Mouse (Mus musculus): Measurements from ENCODE around the gene Onecut3. TPM values are rescaled to one million over a fixed set of nuclear protein-coding genes. Genes with fewer than 3 reads are reported as not detected.

Gene Onecut3
- polyA plus RNA-seq, 1 experiment, result not detected

GRCm38 (mm10) chr10:80526172-80526571, 31.5 kb downstream of the Onecut3 start:
- Histone ChIP-seq H3K27ac (replicated peaks; ENCODE audit: low read depth, low read length) (no peak overlapping the region), H3K4me1 (ENCODE audit: control insufficient read depth, insufficient read depth, insufficient read length, low read length) (no peaks in the 10 kb centered on the region), H3K4me3 (ENCODE audit: insufficient read depth, low read depth, low read length) (no peak overlapping the region)

DNA sequence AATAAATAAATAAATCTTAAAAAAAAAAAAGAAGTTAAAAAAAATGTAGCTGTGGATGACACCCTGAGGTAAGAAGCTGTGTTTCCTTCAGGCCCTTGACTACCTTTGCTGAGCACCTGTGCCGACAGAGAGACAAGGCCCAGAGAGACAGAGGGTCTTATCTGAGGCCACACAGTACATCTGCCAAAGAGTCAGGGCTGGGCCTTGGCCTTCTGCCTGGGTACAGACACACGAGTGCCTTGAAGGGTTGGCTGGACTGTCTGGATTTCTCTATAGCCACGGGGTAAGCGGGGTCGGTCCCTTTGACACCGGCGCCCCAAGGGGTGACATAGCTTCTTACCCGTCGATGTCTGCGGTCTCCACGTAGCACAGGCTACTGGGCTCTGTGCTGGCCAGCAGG, 38.1 kb downstream of the Onecut3 start:
- Histone ChIP-seq H3K27ac (replicated peaks; ENCODE audit: low read depth, low read length) (no peak overlapping the region), H3K4me3 (ENCODE audit: insufficient read depth, low read depth, low read length) (no peak overlapping the region), H3K4me1 (ENCODE audit: control insufficient read depth, insufficient read depth, insufficient read length, low read length) (no peaks in the 10 kb centered on the region)

- H3K27ac ChIP-seq (replicated peaks; ENCODE audit: low read depth, low read length), result no peak overlapping the region
- no peak overlapping the region for H3K4me3 ChIP-seq (ENCODE audit: insufficient read depth, low read depth, low read length)
- H3K4me1 ChIP-seq (ENCODE audit: control insufficient read depth, insufficient read depth, insufficient read length, low read length), result peaks cover 4% of the 10 kb centered on the region
These were observed 39.1 kb downstream of the Onecut3 start for GRCm38 (mm10) chr10:80533704-80534103.

GRCm38 (mm10) chr10:80535071-80535470, 40.4 kb downstream of the Onecut3 start:
- no peak overlapping the region for H3K27ac ChIP-seq (replicated peaks; ENCODE audit: low read depth, low read length)
- peaks cover 5% of the 10 kb centered on the region for H3K4me1 ChIP-seq (ENCODE audit: control insufficient read depth, insufficient read depth, insufficient read length, low read length)
- no peak overlapping the region for H3K4me3 ChIP-seq (ENCODE audit: insufficient read depth, low read depth, low read length)

DNA sequence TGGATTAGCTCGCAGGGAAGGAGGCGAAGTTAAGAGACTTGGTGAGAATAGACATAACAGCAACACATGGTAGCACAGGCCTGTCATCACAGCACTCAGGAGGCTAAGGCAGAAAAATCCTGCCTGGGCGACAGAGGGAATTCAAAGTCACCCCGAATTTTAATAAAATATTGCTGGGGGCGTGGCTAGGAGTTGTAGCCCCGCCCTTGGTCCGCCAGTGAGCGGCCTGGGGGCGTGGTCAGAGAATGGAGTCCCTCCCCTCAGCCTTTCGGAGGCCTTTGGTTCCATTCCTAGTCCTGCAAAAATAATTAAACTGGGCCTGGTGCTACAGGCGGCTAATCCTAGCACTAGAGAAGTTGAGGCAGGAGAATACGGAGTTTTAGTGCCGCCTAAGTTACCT, 41.1 kb downstream of the Onecut3 start:
- no peak overlapping the region for H3K27ac ChIP-seq (replicated peaks; ENCODE audit: low read depth, low read length)
- no peak overlapping the region for H3K4me3 ChIP-seq (ENCODE audit: insufficient read depth, low read depth, low read length)
- peaks cover 5% of the 10 kb centered on the region for H3K4me1 ChIP-seq (ENCODE audit: control insufficient read depth, insufficient read depth, insufficient read length, low read length)

- H3K4me1 ChIP-seq (ENCODE audit: control insufficient read depth, insufficient read depth, insufficient read length, low read length), result peaks cover 5% of the 10 kb centered on the region
- H3K4me3 ChIP-seq (ENCODE audit: insufficient read depth, low read depth, low read length), result no peak overlapping the region
- H3K27ac ChIP-seq (replicated peaks; ENCODE audit: low read depth, low read length), result no peak overlapping the region
These were observed 43.5 kb downstream of the Onecut3 start for GRCm38 (mm10) chr10:80538180-80538579.

- Histone ChIP-seq H3K4me3 (ENCODE audit: insufficient read depth, low read depth, low read length) (no peak within 1 kb of the TSS), H3K27ac (replicated peaks; ENCODE audit: low read depth, low read length) (no peak within 1 kb of the TSS), H3K4me1 (ENCODE audit: control insufficient read depth, insufficient read depth, insufficient read length, low read length) (peaks cover 5% of the 10 kb centered on the region)
These were observed 44.2 kb downstream of the Onecut3 start, which contains the start of gene Atp8b3 for GRCm38 (mm10) chr10:80538710-80539394. TSS of gene Atp8b3 (minus strand) at chr10:80539124.

DNA sequence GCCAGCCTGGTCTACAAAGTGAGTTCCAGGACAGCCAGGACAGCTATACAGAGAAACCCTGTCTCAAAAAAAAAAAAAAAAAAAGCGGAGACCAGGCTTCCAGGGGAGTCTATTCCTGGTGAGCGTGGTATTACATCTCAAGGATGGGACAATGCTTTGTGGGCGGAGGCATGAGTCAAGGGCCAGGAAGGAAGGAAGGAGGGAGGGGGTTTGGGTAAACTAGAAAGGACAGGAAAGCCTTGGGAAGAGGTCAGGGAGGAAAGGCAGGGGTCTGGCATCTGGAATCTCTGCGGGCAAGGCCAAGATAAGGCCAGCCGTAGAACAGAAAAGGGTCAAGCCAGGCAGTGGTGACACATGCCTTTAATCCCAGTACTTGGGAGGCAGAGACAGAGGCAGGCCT, 44.9 kb downstream of the Onecut3 start:
- no peak overlapping the region for H3K27ac ChIP-seq (replicated peaks; ENCODE audit: low read depth, low read length)
- no peak overlapping the region for H3K4me3 ChIP-seq (ENCODE audit: insufficient read depth, low read depth, low read length)

GRCm38 (mm10) chr10:80543873-80544272, 49.2 kb downstream of the Onecut3 start:
- Histone ChIP-seq H3K4me3 (ENCODE audit: insufficient read depth, low read depth, low read length) (no peak overlapping the region), H3K27ac (replicated peaks; ENCODE audit: low read depth, low read length) (no peak overlapping the region), H3K4me1 (ENCODE audit: control insufficient read depth, insufficient read depth, insufficient read length, low read length) (no peaks in the 10 kb centered on the region; the same call in 1 of the 2 replicates)

More for the DNA sequence above, 44.9 kb downstream of the Onecut3 start:
- peaks cover 5% of the 10 kb centered on the region for H3K4me1 ChIP-seq (ENCODE audit: control insufficient read depth, insufficient read depth, insufficient read length, low read length)

DNA sequence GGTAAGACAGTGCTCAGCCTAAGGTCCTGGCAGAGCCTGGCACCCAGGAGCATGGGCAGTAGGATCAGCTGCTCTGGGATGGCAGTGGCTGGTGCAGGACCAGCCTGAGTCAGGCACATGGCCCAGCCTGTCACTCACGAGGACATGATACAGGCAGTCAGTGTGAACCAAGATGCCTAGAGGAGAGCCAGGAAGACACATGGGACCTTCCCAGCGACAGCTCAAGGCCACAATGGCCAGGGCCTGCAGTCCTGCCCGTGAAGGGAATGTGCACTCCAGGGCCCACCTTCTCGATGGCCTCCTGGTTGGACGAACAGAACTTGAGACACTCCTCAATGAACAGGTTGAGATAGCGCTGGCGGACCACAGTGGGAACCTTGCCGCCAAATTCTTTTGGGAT, 51.0 kb downstream of the Onecut3 start:
- H3K4me1 ChIP-seq (ENCODE audit: control insufficient read depth, insufficient read depth, insufficient read length, low read length), result no peaks in the 10 kb centered on the region
- H3K4me3 ChIP-seq (ENCODE audit: insufficient read depth, low read depth, low read length), result no peak overlapping the region
- H3K27ac ChIP-seq (replicated peaks; ENCODE audit: low read depth, low read length), result no peak overlapping the region

- no peak overlapping the region for H3K27ac ChIP-seq (replicated peaks; ENCODE audit: low read depth, low read length)
- H3K4me1 ChIP-seq (ENCODE audit: control insufficient read depth, insufficient read depth, insufficient read length, low read length), result no peaks in the 10 kb centered on the region
- H3K4me3 ChIP-seq (ENCODE audit: insufficient read depth, low read depth, low read length), result no peak overlapping the region
These were observed 52.3 kb downstream of the Onecut3 start for GRCm38 (mm10) chr10:80546945-80547344.

DNA sequence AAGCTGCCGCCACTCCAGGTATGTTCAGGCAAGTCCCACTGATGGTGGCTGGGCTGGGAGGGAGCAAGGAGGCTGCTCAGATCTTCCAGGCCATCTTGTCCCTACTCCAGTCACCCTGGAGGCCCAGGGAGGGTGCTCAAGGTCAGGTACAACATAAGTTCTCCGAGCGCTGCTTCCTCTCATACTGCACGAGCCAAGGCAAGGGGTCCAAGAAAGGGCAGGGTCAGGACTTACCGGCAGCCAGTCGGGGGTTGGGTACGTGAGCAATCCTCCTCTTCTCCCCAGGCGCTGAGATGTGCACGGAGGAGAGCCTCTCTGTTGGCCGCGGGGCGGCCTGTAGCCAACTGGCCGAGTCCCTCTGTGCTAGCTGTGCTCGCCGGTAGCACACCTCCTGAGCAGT, 52.9 kb downstream of the Onecut3 start:
- Histone ChIP-seq H3K27ac (replicated peaks; ENCODE audit: low read depth, low read length) (no peak overlapping the region), H3K4me3 (ENCODE audit: insufficient read depth, low read depth, low read length) (no peak overlapping the region), H3K4me1 (ENCODE audit: control insufficient read depth, insufficient read depth, insufficient read length, low read length) (no peaks in the 10 kb centered on the region)

DNA sequence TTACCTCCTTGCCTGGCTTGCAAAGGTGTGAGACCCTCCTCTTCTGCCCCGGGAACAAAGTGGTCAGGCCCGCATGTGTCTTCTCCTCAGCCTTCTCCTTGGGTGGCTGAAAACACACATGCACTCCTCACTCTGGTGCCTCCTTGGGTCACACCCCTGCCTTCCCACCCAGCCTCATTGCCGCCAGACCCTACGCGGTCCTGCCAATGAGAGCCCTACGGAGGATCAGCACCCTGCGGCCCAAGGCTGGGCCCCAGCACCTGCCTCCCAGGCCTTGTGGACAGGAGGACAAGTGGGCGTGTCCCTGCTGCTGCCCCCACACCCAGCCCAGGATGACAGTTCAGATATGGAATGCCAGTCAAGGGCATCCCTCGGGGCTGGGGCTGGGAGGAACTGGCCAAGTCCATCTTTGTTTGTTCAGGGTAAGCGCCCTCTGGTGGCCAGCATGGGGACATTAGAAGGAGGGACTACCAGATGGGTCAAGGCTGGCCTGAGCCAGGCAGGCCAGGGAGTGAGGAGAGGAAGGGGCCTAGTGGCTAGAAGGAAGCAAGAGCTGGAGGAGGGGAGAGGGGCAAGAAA, 53.9 kb downstream of the Onecut3 start:
- Histone ChIP-seq H3K4me3 (ENCODE audit: insufficient read depth, low read depth, low read length) (no peak overlapping the region), H3K4me1 (ENCODE audit: control insufficient read depth, insufficient read depth, insufficient read length, low read length) (no peaks in the 10 kb centered on the region; the same call in 1 of the 2 replicates)

GRCm38 (mm10) chr10:80549279-80549678, 54.6 kb downstream of the Onecut3 start:
- Histone ChIP-seq H3K4me1 (ENCODE audit: control insufficient read depth, insufficient read depth, insufficient read length, low read length) (peaks cover 3% of the 10 kb centered on the region; the same call in 1 of the 2 replicates), H3K4me3 (ENCODE audit: insufficient read depth, low read depth, low read length) (no peak overlapping the region), H3K27ac (replicated peaks; ENCODE audit: low read depth, low read length) (no peak overlapping the region)

More for the DNA sequence above, 53.9 kb downstream of the Onecut3 start:
- H3K27ac ChIP-seq (replicated peaks; ENCODE audit: low read depth, low read length), result no peak overlapping the region

GRCm38 (mm10) chr10:80552364-80552763, 57.7 kb downstream of the Onecut3 start:
- Histone ChIP-seq H3K27ac (replicated peaks; ENCODE audit: low read depth, low read length) (no peak overlapping the region), H3K4me3 (ENCODE audit: insufficient read depth, low read depth, low read length) (no peak overlapping the region)

GRCm38 (mm10) chr10:80553575-80553974, 58.9 kb downstream of the Onecut3 start:
- H3K4me3 ChIP-seq (ENCODE audit: insufficient read depth, low read depth, low read length), result no peak overlapping the region
- H3K27ac ChIP-seq (replicated peaks; ENCODE audit: low read depth, low read length), result no peak overlapping the region
- peaks cover 14% of the 10 kb centered on the region for H3K4me1 ChIP-seq (ENCODE audit: control insufficient read depth, insufficient read depth, insufficient read length, low read length)

More at GRCm38 (mm10) chr10:80552364-80552763, 57.7 kb downstream of the Onecut3 start:
- peaks cover 3% of the 10 kb centered on the region; the same call in 1 of the 2 replicates for H3K4me1 ChIP-seq (ENCODE audit: control insufficient read depth, insufficient read depth, insufficient read length, low read length)
